Mouse (Mus musculus): ENCODE data around the gene Tspan18. TPM values are rescaled to one million over a fixed set of nuclear protein-coding genes. Genes with fewer than 3 reads are reported as not detected.

Tspan18 gene
- polyA plus RNA-seq, 1 experiment from 2014 or later = 54.1 TPM

DNA sequence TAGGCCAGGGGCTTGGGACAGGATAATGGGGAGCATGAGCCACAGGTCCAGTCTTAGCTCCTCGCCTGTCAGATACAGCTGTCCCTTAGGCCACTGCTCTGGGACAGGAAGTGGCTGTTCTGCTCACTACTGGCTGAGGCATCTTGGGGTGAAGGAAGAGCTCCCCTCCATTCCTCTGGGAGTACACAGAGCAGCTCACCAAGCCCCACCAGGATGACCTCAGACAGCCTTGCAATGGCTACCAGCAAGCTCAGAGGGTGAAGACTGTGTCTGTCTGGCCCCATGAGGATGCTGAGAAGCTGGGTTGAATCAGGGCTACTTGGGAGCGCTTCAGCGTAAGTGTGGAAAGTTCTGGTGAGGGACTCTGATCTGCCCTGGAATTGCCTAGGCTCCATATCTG lies 132.3 kb downstream of the Tspan18 start:
- H3K27me3 ChIP-seq (ENCODE audit: control insufficient read depth, insufficient read depth, low read length) = no peaks in the 10 kb centered on the region
- no peak overlapping the region for H3K4me3 ChIP-seq (ENCODE audit: low read depth, low read length)
- 89% methylated on average over 3 of the region's 3 CpGs for WGBS
- H3K4me1 ChIP-seq (replicated peaks; ENCODE audit: control insufficient read depth, insufficient read depth, low read length) = peaks cover 6% of the 10 kb centered on the region; the same call in 1 of the 2 replicates
- H3K4me2 ChIP-seq (ENCODE audit: low read depth, low read length, severe bottlenecking) = no peak overlapping the region
- no peak for ATAC-seq (replicated peaks; ENCODE audit: low FRiP score)
- H3K27ac ChIP-seq (ENCODE audit: low read depth, low read length) = no peak overlapping the region
- H3K36me3 ChIP-seq (ENCODE audit: control insufficient read depth, insufficient read depth, low read length) = no peaks in the 10 kb centered on the region; the same call in 1 of the 2 replicates
- no peak overlapping the region for H3K9ac ChIP-seq (ENCODE audit: low read length)
- H3K9me3 ChIP-seq (ENCODE audit: control insufficient read depth, low read length) = no peaks in the 10 kb centered on the region
- no peak for DNase-seq (ENCODE audit: low spot score)

GRCm38 (mm10) chr2:93200681-93201340 lies 133.5 kb downstream of the Tspan18 start:
- ATAC-seq (replicated peaks; ENCODE audit: low FRiP score) (no peak), DNase-seq (ENCODE audit: low spot score) (no peak)
- H3K4me1 ChIP-seq (replicated peaks; ENCODE audit: control insufficient read depth, insufficient read depth, low read length) = peaks cover 6% of the 10 kb centered on the region; the same call in 1 of the 2 replicates
- no peak overlapping the region for H3K4me2 ChIP-seq (ENCODE audit: low read depth, low read length, severe bottlenecking)
- H3K36me3 ChIP-seq (ENCODE audit: control insufficient read depth, insufficient read depth, low read length) = no peaks in the 10 kb centered on the region; the same call in 1 of the 2 replicates
- H3K27ac ChIP-seq (ENCODE audit: low read depth, low read length) = no peak overlapping the region
- no peak overlapping the region for H3K9ac ChIP-seq (ENCODE audit: low read length)
- H3K4me3 ChIP-seq (ENCODE audit: low read depth, low read length) = no peak overlapping the region
- H3K9me3 ChIP-seq (ENCODE audit: control insufficient read depth, low read length) = no peaks in the 10 kb centered on the region
- H3K27me3 ChIP-seq (ENCODE audit: control insufficient read depth, insufficient read depth, low read length) = no peaks in the 10 kb centered on the region
- WGBS = 78% methylated on average over 10 of the region's 10 CpGs

- H3K4me1 ChIP-seq (replicated peaks; ENCODE audit: control insufficient read depth, insufficient read depth, low read length) = peaks cover 6% of the 10 kb centered on the region; the same call in 1 of the 2 replicates
Observed at GRCm38 (mm10) chr2:93199531-93199974, 134.8 kb downstream of the Tspan18 start.

GRCm38 (mm10) chr2:93198846-93199245 lies 135.5 kb downstream of the Tspan18 start:
- H3K9me3 ChIP-seq (ENCODE audit: control insufficient read depth, low read length) = no peaks in the 10 kb centered on the region
- no peak overlapping the region for H3K27ac ChIP-seq (ENCODE audit: low read depth, low read length)
- no peak overlapping the region for H3K4me3 ChIP-seq (ENCODE audit: low read depth, low read length)
- H3K9ac ChIP-seq (ENCODE audit: low read length) = no peak overlapping the region
- no peak overlapping the region for H3K4me2 ChIP-seq (ENCODE audit: low read depth, low read length, severe bottlenecking)
- peaks cover 6% of the 10 kb centered on the region; the same call in 1 of the 2 replicates for H3K4me1 ChIP-seq (replicated peaks; ENCODE audit: control insufficient read depth, insufficient read depth, low read length)
- DNase-seq (ENCODE audit: low spot score) (peak; percentile 95), ATAC-seq (replicated peaks; ENCODE audit: low FRiP score) (peak; percentile 51)
- 29% methylated on average over 3 of the region's 3 CpGs for WGBS
- H3K27me3 ChIP-seq (ENCODE audit: control insufficient read depth, insufficient read depth, low read length) = no peaks in the 10 kb centered on the region
- no peaks in the 10 kb centered on the region; the same call in 1 of the 2 replicates for H3K36me3 ChIP-seq (ENCODE audit: control insufficient read depth, insufficient read depth, low read length)

More at GRCm38 (mm10) chr2:93199531-93199974, 134.8 kb downstream of the Tspan18 start:
- Histone ChIP-seq H3K36me3 (ENCODE audit: control insufficient read depth, insufficient read depth, low read length) (no peaks in the 10 kb centered on the region; the same call in 1 of the 2 replicates), H3K4me3 (ENCODE audit: low read depth, low read length) (no peak overlapping the region), H3K9me3 (ENCODE audit: control insufficient read depth, low read length) (no peaks in the 10 kb centered on the region), H3K27ac (ENCODE audit: low read depth, low read length) (no peak overlapping the region), H3K27me3 (ENCODE audit: control insufficient read depth, insufficient read depth, low read length) (no peaks in the 10 kb centered on the region), H3K9ac (ENCODE audit: low read length) (no peak overlapping the region), H3K4me2 (ENCODE audit: low read depth, low read length, severe bottlenecking) (no peak overlapping the region)
- ATAC-seq (replicated peaks; ENCODE audit: low FRiP score) = peak; percentile 39
- WGBS = 47% methylated on average over 13 of the region's 13 CpGs
- DNase-seq (ENCODE audit: low spot score) = peak; percentile 83

GRCm38 (mm10) chr2:93193806-93194205 lies 140.5 kb downstream of the Tspan18 start:
- Histone ChIP-seq H3K9ac (ENCODE audit: low read length) (no peak overlapping the region), H3K4me1 (replicated peaks; ENCODE audit: control insufficient read depth, insufficient read depth, low read length) (peaks cover 22% of the 10 kb centered on the region; the same call in 1 of the 2 replicates)
- WGBS = 68% methylated on average over 4 of the region's 4 CpGs

GRCm38 (mm10) chr2:93192671-93193080 lies 141.6 kb downstream of the Tspan18 start:
- Histone ChIP-seq H3K27ac (ENCODE audit: low read depth, low read length) (peak overlapping the region; percentile 4; the same call in 1 of the 2 replicates), H3K9me3 (ENCODE audit: control insufficient read depth, low read length) (no peaks in the 10 kb centered on the region), H3K36me3 (ENCODE audit: control insufficient read depth, insufficient read depth, low read length) (no peaks in the 10 kb centered on the region; the same call in 1 of the 2 replicates), H3K4me2 (ENCODE audit: low read depth, low read length, severe bottlenecking) (peak overlapping the region; percentile 28; the same call in 1 of the 2 replicates), H3K4me1 (replicated peaks; ENCODE audit: control insufficient read depth, insufficient read depth, low read length) (peaks cover 22% of the 10 kb centered on the region; the same call in 1 of the 2 replicates), H3K4me3 (ENCODE audit: low read depth, low read length) (no peak overlapping the region), H3K9ac (ENCODE audit: low read length) (no peak overlapping the region), H3K27me3 (ENCODE audit: control insufficient read depth, insufficient read depth, low read length) (no peaks in the 10 kb centered on the region; the same call in 1 of the 2 replicates)
- DNase-seq (ENCODE audit: low spot score) = no peak
- 3% methylated on average over 6 of the region's 6 CpGs for WGBS
- ATAC-seq (replicated peaks; ENCODE audit: low FRiP score) = peak; percentile 22; the same call in 1 of the 2 replicates

More at GRCm38 (mm10) chr2:93193806-93194205, 140.5 kb downstream of the Tspan18 start:
- ATAC-seq (replicated peaks; ENCODE audit: low FRiP score) = no peak
- H3K27me3 ChIP-seq (ENCODE audit: control insufficient read depth, insufficient read depth, low read length) = no peaks in the 10 kb centered on the region
- H3K27ac ChIP-seq (ENCODE audit: low read depth, low read length) = no peak overlapping the region
- H3K36me3 ChIP-seq (ENCODE audit: control insufficient read depth, insufficient read depth, low read length) = no peaks in the 10 kb centered on the region; the same call in 1 of the 2 replicates
- no peak for DNase-seq (ENCODE audit: low spot score)
- H3K9me3 ChIP-seq (ENCODE audit: control insufficient read depth, low read length) = no peaks in the 10 kb centered on the region
- no peak overlapping the region for H3K4me2 ChIP-seq (ENCODE audit: low read depth, low read length, severe bottlenecking)
- H3K4me3 ChIP-seq (ENCODE audit: low read depth, low read length) = no peak overlapping the region

DNA sequence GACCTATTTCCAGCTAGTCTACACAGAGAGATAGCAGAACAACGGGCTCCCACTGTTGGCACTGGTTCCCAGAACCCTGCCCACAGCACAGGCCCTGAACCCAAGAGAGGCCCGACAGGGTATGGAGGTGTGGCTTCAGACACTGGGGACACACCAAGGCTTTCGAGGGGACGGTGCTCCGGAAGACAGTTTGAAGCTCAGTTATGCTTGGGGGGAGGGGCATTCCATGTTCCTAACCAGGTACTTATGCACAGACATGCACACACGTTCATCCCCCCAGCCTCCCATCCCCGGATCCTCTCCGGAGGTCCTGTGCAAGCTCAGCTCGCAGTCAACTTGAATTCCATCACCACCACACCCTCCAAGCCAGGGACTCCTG lies 142.1 kb downstream of the Tspan18 start:
- H3K9me3 ChIP-seq (ENCODE audit: control insufficient read depth, low read length) = no peaks in the 10 kb centered on the region
- peak overlapping the region; percentile 28; the same call in 1 of the 2 replicates for H3K4me2 ChIP-seq (ENCODE audit: low read depth, low read length, severe bottlenecking)
- H3K4me3 ChIP-seq (ENCODE audit: low read depth, low read length) = no peak overlapping the region
- H3K4me1 ChIP-seq (replicated peaks; ENCODE audit: control insufficient read depth, insufficient read depth, low read length) = peaks cover 22% of the 10 kb centered on the region; the same call in 1 of the 2 replicates
- no peak overlapping the region for H3K9ac ChIP-seq (ENCODE audit: low read length)
- no peaks in the 10 kb centered on the region; the same call in 1 of the 2 replicates for H3K36me3 ChIP-seq (ENCODE audit: control insufficient read depth, insufficient read depth, low read length)
- H3K27me3 ChIP-seq (ENCODE audit: control insufficient read depth, insufficient read depth, low read length) = no peaks in the 10 kb centered on the region; the same call in 1 of the 2 replicates
- peak overlapping the region; percentile 4; the same call in 1 of the 2 replicates for H3K27ac ChIP-seq (ENCODE audit: low read depth, low read length)
- ATAC-seq (replicated peaks; ENCODE audit: low FRiP score) (no peak), DNase-seq (ENCODE audit: low spot score) (no peak)
- 63% methylated on average over 9 of the region's 9 CpGs for WGBS

GRCm38 (mm10) chr2:93191488-93192181 lies 142.7 kb downstream of the Tspan18 start:
- Histone ChIP-seq H3K4me3 (ENCODE audit: low read depth, low read length) (no peak overlapping the region), H3K9ac (ENCODE audit: low read length) (no peak overlapping the region; the same call in 1 of the 2 replicates), H3K4me1 (replicated peaks; ENCODE audit: control insufficient read depth, insufficient read depth, low read length) (peaks cover 26% of the 10 kb centered on the region; the same call in 1 of the 2 replicates), H3K36me3 (ENCODE audit: control insufficient read depth, insufficient read depth, low read length) (no peaks in the 10 kb centered on the region), H3K27ac (ENCODE audit: low read depth, low read length) (no peak overlapping the region), H3K4me2 (ENCODE audit: low read depth, low read length, severe bottlenecking) (peak overlapping the region; percentile 31; the same call in 1 of the 2 replicates), H3K9me3 (ENCODE audit: control insufficient read depth, low read length) (no peaks in the 10 kb centered on the region), H3K27me3 (ENCODE audit: control insufficient read depth, insufficient read depth, low read length) (no peaks in the 10 kb centered on the region; the same call in 1 of the 2 replicates)
- WGBS = 71% methylated on average over 14 of the region's 14 CpGs
- ATAC-seq (replicated peaks; ENCODE audit: low FRiP score) (no peak), DNase-seq (ENCODE audit: low spot score) (no peak)

Measured in forebrain, embryonic 11.5 days (tissue).